Mouse (Mus musculus) stomach, adult 2 months (tissue): ENCODE data around the gene Oog1. TPM values are rescaled to one million over a fixed set of nuclear protein-coding genes. Genes with fewer than 3 reads are reported as not detected.

Experiments
- polyA plus RNA-seq: library from polyadenylated mRNA; depleted of rRNA; stranded (reverse); fragments of >200 nt; gene quantifications from 2 replicates; pipeline ENCODE4 v1.2.3, GENCODE M21; 2012; rRNA removed

Oog1 gene
- polyA plus RNA-seq: not detected in 2 replicates

DNA sequence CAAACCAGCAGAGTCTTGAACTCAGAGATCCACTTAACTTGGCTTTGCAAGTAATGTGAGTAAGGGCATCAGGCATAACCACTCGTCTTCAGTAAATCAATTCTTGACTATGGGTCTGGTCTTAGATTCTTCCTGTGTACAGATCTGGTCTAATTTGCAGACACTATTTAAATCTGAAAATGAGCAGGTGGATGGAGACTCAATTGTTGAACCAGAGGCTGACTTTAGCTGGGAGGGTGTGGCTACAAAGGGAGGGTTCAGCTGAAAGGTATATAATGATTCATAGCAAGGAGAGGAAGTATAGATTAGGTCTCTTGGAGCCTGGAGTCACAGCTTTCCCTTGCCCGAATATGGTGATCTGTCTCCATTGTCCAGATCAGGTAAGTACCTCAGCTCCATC, at the start of gene Oog1:
TSS of gene Oog1 (plus strand) at position 301 of the 400 bp plus-strand sequence.

DNA sequence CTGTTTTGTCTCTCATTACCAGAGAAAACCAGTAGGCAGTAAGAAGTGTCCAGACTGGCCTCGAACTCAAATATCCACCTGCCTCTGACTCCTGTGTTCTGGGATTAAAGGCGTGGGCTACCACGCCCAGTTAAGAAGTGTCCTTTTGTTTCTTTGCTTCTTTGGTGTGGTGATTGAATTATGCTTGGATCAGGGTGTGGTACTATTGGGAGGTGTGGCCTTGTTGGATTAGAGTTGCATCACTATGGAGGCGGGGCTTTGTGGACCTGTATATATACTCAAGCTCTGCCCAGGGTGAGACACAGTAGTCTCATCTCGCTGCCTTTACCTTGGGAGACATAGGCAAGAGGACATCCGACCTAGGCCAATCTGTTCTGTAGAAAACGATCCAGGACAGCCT, 16.1 kb downstream of the Oog1 start, which contains the start of gene Gm4027:
TSS of gene Gm4027 (plus strand) at position 301 of the 400 bp plus-strand sequence.

DNA sequence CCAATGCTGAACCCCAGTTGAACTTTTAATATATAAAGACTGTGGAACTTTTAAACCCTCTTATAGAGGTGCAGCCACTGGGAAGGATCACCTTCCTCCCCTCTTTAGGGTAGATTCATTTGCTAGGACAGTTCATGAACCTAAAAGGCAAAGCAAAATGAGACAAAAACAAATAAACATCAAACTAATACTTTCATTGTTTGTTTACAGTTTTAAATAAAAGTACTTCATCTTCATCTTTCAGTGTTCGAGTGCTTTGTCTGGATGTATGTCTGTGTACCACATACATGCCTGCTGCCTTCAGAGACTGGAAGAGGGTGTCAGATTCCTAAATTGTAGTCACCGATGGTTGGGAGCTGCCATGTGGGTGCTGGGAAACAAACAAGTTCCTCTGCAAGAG, 42.0 kb downstream of the Oog1 start, which contains the start of gene Gm16381:
TSS of gene Gm16381 (minus strand) at position 101 of the 400 bp plus-strand sequence.

Other genes starting within 250 kb of the Oog1 start
- 9.6 and 14.0 TPM in 2 replicates for gene Sptlc2, start 214.3 kb upstream of the Oog1 start, polyA plus RNA-seq
- gene Slirp, start 158.8 kb upstream of the Oog1 start, polyA plus RNA-seq: 1.1 and 2.8 TPM in 2 replicates
- gene Alkbh1, start 158.7 kb upstream of the Oog1 start, polyA plus RNA-seq: 5.4 and 5.6 TPM in 2 replicates
- 0.82 and 1.9 TPM in 2 replicates for gene Snw1, start 130.4 kb upstream of the Oog1 start, polyA plus RNA-seq
- gene Gm5788, start 108.0 kb upstream of the Oog1 start, polyA plus RNA-seq: not detected in 2 replicates
- gene Gm8300, start 88.4 kb upstream of the Oog1 start, polyA plus RNA-seq: not detected in 2 replicates
- not detected in 2 replicates for gene Gm4027, start 16.2 kb downstream of the Oog1 start, polyA plus RNA-seq
- gene Gm16381, start 41.9 kb downstream of the Oog1 start, polyA plus RNA-seq: not detected in 2 replicates
- gene Gm21319, start 173.1 kb downstream of the Oog1 start, polyA plus RNA-seq: not detected in 2 replicates
- not detected in 2 replicates for gene Gm21936, start 192.8 kb downstream of the Oog1 start, polyA plus RNA-seq
- gene BB287469, start 213.9 kb downstream of the Oog1 start, polyA plus RNA-seq: not detected in 2 replicates
- gene Gm2001, start 239.7 kb downstream of the Oog1 start, polyA plus RNA-seq: not detected in 2 replicates